Mouse (Mus musculus) olfactory bulb, adult 2 months (tissue): ENCODE results near the gene Prpf6.

ENCODE experiments used
- CTCF ChIP-seq: fragments of 200-500 bp; IDR thresholded peaks from 2 replicates; pipeline ENCODE4 v1.5.1; 2012; ENCODE audit warnings: low read depth, mild to moderate bottlenecking, low read length, moderate library complexity; ENCODE audit not compliant: insufficient read depth
- POLR2A ChIP-seq: fragments of 200-500 bp; IDR thresholded peaks from 2 replicates; pipeline ENCODE4 v1.6.1; 2012; ENCODE audit warnings: mild to moderate bottlenecking, low read depth, low read length, moderate library complexity; ENCODE audit not compliant: insufficient read depth

DNA sequence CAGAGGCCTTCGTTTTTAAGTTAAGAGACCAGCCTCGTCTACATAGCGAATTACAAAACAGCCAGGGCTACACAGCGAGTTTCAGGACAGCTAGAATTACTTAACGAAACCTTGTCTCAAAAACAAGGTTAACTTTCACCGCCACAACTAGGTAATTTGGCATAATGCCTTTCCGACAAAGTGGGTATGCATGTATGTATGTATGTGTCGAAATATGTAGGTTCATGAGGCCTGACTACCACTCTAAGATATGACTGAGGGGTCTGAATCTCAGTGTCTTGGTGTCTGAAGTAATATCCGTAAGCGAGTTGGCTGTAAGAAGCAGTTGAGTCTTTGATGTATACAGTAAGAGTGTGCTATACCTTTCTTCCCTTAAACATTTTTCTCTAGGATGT lies 10.1 kb downstream of the Prpf6 start:
- no peak for TF ChIP-seq CTCF
- no peak for TF ChIP-seq POLR2A
